Mouse (Mus musculus): ENCODE results near the gene Btbd3.

Gene Btbd3

DNA sequence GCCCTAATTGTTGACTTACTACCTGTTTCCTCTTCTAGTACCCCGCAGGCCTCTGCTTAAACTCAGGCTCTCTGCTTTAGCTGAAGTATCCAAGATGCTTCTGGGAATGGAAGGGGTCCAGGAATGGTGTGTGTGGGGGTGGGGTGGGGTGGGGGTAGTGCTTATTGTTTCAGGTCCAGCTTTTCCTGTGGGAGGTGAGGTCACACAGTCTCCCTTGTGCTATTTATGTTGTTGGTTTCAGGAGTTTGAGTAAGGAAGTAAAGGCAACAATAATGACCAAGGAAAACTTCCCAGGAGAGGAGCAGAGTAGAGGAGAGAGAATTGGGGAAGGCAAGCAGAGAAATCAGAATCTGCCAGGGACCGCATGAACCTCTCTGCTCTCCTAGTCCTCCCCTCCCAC, 128.4 kb downstream of the Btbd3 start:
- DNase-seq (ENCODE audit: low spot score in 2 of 2) = no peak

DNA sequence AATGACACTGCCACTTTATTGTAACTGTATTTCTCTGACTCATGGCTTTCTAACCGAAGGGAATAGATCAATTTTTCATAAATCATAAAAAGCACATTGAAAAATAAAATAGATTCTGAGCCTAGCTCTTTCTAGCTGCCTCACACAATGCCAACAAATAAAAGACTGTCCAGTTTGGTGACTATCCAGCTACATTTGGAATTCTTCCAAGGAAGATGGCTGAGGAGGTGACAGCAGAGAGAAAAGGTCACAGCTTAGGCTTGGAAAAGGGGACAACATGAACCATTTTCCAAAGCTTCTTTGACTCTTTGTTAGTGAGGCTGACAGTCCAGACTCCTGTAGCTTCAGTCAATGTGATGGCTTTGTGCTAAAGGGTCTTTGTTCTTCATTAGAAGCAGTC, 132.2 kb downstream of the Btbd3 start:
- DNase-seq (ENCODE audit: low spot score in 2 of 2) = no peak

DNA sequence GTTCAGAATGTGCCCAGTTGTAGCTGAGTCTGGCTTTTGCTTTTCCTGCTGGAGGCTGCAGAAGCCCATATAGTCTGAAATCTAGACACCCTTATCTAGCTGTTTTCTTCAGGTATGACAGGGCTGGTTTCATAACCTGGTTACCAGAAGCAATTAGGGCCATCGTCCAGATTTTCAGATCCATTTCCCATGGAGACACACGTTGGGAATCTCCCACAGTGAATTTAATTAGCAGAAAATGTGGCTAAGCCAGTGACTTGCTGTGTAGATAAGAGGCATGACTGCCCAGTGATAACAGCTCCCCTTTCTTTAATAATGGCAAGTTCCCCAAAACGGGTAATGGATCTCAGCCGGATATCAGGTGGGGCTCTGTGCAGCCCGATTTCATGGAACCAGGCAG, 146.7 kb downstream of the Btbd3 start:
- DNase-seq (ENCODE audit: low spot score in 2 of 2) = no peak

DNA sequence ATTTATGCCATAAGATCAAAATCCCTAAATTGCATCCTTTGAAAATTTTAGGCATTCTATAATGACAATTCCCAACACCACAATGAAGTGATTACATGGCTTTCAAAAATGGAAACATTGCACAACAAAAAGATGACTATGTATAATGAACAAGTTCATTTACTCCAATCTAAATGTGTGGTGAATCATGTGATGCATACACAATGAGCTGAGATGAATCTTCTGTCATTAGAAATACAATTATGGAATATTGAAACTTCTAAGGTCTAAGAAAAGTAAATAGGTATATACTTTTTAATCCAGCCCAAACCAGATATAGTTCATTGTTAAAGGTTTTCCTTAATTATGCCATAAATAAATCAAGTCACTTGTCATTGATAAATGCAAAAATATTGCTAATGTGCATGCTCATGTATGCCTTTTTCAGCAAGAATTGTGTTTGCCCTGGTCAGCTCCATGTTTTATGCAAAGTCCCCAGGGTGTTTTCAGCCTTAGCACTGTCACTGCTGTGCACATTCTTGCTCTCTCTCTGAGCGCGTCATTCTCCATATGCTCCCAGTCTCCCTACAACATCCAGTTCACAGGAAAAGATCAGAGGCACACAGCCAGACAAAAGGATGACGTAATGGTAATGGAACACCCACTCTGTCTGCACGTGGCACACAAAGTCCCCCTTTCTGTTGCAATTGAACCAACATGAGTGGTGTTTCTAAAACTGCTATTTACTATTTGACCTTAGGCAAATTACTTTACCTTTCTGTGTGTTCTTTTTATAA, 149.6 kb downstream of the Btbd3 start:
- peak; percentile 40 to 49 for DNase-seq (ENCODE audit: low spot score in 2 of 2)

DNA sequence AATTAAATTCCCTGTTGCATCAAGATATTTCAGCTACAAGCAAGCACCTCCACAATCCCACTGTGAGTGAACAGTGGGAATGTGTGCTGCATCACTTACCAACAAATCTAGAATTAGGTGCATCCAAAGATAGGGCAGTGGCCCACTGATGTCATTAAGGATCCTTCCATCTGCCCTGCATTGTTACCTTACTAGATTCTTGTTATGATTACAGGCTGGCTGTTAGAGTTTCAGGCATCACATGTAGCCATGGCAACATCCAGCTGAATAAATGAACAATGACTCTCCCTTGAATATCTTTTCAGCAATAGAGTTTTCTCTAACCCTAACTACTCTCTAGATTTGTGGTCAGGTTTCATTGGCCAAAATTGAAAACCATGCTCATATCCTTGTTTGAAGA, 150.3 kb downstream of the Btbd3 start:
- peak; percentile 5 to 7 for DNase-seq (ENCODE audit: low spot score in 2 of 2)

DNA sequence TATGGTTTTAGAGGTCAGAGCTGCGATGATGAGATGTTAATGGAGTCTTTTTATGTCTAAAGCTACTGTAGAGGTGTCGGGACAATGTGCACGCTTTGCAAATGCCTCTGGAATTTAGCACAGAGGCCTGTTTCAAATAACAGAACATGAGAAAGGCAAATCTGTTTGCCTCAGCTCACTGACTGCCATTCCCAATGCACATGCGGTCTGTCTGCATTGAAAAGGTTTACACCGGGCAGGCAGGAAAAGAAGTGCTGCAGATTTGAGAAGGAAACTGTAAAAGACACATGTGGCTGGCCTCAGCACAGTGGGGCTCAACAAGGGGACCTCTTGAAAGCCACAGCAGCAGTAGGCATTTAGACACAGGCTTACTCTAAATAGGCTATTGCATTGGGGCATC, 156.2 kb downstream of the Btbd3 start:
- DNase-seq (ENCODE audit: low spot score in 2 of 2) = no peak

DNA sequence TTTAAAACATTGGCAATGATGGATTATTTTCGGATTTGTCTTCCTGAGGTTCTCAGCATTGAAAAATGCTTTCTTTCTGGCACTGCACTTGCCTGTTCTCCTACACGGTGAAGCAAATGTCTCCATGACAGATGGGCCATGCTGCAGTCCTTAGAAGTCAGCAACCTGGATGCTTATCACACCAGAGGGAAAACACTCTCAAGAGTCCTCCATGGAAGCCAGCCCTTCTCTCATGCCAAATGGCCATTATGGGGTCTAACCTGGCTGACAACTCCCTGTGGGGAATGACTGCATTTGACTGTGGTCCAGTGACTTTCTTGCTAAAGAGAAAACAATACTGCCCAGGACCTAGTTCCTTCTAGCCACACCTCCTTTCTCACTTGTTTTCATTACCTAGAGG, 166.0 kb downstream of the Btbd3 start:
- no peak for DNase-seq (ENCODE audit: low spot score in 2 of 2)

DNA sequence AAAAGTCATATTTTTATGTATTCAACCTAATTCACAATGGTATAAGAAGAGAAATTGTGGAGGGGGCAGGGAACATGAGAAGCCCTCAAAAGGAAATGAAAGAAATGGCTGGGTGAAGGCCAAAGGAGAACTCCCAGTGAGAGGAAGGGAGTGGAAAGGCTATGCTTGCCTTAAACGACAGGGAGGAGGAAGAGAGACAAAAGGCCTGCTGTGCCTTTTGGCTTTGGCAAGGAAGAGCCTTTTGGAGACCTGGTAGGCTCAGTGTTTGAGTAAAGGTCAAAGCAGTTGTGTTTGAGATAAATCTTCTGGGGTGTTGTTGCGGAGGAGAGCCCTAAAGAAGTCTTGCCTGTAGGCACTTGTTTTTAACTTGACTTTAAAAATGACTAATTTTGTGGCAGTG, 175.6 kb downstream of the Btbd3 start:
- DNase-seq (ENCODE audit: low spot score in 2 of 2) = no peak

DNA sequence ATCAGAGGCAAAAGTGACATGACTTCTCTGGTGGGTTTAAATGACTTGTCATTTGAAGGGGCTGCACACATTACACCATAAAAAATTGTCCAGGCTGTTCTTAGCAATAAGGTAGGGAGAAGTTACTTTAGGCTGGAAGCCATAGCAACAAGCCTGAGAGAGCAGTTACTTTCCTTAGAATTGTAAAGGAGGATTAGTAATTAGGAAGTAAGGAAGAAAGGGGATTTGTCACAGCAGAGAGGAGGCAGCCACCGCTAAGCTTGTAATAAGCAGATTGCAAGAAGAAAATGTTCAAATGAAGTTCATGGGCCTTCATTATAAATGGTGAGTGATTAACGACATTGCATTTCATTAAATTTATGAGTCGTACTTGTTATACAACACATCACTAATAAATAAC, 190.1 kb downstream of the Btbd3 start:
- DNase-seq (ENCODE audit: low spot score in 2 of 2) = no peak

DNA sequence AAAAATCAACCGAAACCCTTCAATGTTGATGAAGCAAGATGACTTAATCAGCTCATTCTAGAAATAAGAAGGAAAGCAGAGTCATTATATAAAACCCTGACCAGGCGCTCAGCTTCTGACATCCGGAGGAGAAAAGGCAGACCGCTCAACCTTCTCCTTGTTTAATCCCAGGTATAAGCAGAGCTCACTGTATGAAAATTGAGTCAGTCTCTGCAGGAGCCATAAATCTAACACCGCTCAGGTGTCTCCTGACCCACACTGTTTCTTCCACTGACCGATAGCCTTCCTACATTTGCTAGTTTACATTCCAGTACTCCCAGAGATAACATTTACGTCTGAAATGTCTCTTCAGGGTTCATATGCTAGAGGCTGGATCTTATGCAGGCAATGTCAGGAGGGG, 190.6 kb downstream of the Btbd3 start:
- DNase-seq (ENCODE audit: low spot score in 2 of 2) = no peak

DNA sequence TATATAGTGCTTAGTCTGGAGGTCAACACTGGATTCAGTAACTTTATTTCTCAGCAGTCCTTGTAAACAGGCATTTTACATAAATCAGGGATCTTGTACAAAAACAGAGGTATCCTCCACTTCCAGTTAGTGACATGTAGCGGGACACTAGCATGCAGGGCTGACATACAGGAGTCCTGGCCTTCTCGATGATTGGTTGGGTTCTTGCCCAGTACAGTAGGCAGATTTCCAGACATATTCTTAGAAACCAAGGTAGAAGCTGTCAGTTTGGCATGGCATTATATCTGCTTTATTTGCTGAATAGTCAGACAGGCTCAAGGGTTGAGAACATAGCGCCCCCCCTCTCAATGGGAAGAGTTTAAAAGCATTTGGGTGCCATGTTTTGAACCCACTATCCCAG, 191.3 kb downstream of the Btbd3 start:
- no peak for DNase-seq (ENCODE audit: low spot score in 2 of 2)

DNA sequence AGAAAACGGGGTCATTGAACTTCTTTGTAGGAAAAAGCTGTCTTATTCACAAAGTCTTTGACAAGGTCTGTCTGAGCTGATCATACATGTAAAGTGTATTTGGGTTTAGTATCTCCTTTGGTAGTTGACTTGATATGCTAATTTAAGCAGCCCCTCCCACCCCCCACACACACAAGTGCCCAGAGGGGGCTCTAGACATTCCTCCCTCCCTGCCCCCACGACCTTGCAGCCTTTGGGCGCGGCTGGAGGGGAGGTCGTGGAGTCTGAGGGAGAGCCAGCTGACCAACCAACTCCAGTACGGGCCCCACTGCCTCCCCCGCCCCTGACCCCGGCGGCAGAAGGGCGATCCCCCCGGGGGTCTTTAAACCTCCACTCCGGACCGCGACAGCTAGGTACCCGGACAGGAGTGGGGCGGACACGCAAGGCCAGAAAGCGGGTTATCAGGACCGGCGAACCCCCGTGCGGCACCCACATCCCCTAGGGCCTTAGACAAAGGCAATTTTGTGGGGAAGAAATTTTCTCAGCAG, 211.7 kb downstream of the Btbd3 start:
- DNase-seq (ENCODE audit: low spot score in 2 of 2) = no peak

DNA sequence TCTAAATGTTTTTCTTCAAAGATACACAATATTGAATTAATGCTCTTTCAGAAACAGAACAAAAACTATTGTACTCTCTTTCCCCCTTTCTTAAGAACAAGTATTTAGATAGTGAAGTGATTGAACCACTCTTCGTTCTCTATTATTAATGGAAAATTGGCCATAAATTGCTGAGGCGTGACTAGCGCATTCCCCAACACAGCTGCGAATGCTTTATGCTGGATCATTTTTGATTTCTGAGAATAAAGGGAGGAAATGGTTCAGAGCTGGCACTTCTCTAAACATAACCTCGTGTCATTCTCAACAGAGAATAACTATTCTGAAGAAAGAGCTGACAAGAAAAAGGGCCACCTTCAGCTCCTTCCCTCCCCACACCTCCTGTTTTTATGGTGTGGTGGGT, 217.0 kb downstream of the Btbd3 start:
- DNase-seq (ENCODE audit: low spot score in 2 of 2) = no peak

DNA sequence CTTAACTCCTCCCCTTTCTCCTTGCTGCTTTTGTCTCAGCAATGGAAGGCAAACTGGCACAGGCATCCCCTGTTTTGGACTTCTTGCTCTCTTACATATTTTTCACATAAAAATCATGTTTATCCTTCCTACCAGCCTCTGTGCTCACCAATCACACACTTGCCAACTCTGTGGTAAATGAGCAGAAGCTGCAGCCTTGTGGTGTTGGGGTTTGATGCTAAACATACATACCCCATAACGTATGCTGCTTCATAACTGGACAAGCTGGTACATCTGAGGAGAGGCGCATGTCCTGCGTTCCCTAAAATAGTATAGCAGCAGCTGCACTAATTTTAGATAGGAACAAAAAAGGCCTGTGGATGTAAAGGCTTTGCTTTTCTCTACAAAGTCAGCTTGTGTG, 220.1 kb downstream of the Btbd3 start:
- DNase-seq (ENCODE audit: low spot score in 2 of 2) = peak; percentile 48 to 65

DNA sequence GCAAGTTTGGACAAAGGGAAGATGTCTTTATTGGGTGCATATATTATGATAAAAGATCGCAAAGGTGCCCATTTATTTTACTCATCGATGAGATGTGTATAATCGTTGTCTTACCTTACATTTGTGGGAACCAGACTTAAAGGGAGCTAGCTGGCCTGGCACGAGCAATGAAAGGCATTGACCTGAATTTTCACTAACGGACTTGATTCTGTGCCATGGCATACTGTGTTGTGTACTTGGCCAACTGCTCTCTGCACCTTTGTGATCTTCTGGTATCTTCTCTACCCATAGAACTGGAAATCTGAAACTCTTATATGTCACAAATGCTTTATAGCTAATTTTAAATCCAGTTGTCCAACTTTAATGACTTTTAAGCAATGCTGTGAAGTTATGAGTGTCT, 220.9 kb downstream of the Btbd3 start:
- no peak for DNase-seq (ENCODE audit: low spot score in 2 of 2)

DNA sequence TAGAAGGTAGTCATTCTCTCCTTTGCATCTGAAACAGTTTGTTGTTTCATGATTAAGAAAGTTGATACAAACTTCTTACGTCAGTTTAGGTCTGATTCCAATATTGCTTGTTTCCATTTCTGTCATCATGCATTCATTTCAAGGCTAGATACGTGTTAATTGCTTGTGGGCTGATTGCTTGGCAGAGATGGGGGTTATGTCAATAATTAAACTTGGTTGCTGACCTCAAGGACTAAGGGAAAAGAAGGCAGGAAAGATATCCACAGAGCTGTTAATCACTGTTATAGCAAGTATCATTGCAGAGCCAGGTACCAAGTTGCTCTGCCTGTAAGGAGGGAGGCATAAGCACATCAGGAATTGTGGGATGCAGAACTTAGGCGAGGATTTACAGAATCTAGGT, 226.2 kb downstream of the Btbd3 start:
- DNase-seq (ENCODE audit: low spot score in 2 of 2) = no peak

DNA sequence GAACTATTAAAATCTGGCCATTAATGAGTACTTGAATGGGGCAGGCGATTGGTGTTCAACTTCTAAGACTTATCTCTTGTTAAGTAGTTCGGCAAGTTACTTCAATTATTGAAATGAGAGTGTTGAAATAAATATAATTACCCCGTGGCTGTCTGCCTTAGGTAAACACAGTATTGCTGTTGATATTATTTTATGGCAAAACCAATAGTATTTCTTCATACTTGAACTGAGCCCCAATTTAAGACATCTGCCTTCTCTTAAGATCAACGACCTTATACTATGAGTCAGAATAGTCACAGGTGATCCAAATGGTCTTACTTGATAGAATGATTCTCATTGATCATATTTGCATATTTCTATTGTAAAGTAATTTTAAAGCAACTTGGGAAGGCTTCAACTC, 228.5 kb downstream of the Btbd3 start:
- no peak for DNase-seq (ENCODE audit: low spot score in 2 of 2)

DNA sequence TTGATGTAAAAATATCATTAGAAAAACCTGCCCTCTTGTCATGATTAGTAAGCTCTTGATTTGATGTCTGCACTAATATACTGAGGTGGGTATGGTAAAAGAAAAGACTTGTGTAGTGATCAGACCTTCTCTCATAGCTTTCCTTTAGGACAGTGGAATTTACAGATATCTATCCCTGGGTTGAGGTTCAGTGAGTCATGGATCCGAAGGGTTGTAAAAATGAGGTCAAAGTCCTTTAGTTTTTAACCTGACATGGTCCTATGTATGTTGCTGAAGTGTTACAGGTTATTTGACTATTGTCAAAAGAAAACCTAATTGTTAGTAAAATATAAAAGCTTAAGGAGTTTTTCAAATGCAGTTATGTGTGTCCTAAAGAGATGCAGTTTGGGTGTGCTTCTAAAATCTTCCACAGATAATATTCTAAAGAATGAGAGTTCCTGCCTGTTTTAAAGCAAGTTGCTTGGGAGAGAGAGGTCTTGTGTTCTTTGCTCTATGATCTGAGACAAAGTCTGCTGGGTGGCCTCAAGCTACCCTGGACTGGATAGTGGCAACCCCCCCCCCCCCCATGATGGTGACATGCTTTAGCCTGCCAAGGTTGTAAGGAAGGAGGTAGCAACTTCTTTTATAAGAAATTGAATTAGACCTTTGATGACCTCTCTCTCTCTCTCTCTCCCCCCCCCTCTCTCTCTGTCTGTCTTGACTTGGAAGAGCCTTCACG, 234.5 kb downstream of the Btbd3 start:
- DNase-seq (ENCODE audit: low spot score in 2 of 2) = no peak

DNA sequence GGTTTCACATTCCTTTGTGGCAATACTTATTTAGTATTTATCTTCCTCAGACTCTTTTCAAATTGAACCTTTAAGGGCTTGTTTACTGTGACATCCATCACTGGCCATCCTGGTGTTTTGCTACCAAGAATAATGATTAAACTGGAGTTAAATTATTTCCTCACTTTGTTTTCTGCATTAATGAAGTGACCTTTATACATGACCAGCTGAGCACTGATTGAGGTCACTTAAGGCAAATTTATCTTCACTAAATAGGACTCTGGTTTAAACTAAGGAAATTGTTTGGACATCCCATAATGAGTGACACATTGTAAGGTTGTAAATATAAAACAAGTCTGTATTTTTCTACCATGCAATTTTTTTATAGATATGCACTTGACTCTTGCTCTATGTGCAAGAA, 235.8 kb downstream of the Btbd3 start:
- DNase-seq (ENCODE audit: low spot score in 2 of 2) = no peak

DNA sequence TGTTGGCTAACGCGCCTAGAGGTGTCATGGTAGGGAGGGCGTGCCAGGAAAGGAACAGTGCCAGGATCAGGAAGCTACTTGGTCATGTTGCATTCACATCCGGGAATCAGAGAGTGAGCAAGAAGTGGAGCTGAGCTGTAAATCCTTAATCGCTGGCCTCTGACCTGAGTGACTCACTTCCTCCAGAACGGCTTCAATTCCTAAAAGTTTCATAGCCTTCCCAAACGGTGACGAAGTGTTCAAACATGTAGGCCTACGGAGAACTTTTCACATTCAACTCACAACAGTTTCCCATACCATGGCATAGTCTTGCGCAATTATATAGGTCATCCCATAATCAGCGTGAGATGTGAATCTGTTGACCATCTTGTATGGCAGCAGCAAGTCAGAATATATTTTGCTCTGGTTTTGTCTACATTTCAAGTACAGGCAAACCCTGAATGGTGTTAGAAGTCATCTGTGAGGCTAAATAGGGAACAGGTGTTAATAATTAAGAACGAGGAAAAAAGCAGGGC, 247.6 kb downstream of the Btbd3 start:
- no peak for DNase-seq (ENCODE audit: low spot score in 2 of 2)

DNA sequence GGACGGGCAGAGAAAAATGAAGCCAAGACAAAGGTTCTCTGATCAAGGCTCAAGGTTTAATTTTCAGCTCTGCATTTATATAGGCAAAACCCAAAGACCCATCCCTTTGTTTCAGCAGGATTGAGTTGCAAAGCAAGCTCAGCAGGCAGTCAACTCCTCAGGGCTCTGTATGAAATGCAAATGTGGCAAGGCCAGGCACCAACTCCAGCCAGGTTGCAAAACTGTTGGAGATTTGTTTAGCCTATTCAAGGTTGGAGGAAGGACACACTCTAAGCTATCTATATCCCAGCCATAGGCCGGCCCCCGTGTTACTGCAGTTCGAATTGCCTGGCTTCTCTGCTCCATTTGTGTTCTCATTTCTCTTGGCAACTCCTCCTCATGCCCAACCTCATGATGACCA, 259.2 kb downstream of the Btbd3 start:
- DNase-seq (ENCODE audit: low spot score in 2 of 2) = no peak

DNA sequence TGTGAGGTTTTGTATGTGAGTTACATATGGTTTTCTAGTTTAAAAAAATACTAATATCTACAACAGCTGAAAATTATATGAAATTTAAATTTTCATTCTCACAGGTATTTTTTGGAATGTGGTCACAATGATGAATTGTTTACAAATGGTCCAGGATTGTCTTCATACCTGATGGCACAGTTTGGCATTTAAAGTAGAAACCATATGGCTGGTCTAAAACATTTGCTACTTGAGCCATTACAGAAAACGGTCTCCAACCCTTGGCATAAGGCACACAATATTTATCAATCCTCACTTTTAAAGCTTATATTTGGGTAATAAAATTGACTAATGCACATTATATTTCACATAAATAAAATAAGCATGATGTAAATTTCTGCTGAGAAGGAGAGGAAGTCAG, 272.1 kb downstream of the Btbd3 start:
- no peak for DNase-seq (ENCODE audit: low spot score in 2 of 2)

Data from right cerebral cortex, adult 2 months (tissue).